Mouse (Mus musculus) small intestine, adult 2 months (tissue): ENCODE data around the gene Mdga1.

Experiments used
- CTCF ChIP-seq: fragments of 200-500 bp; IDR thresholded peaks from 2 replicates; pipeline ENCODE4 v1.5.1; 2012; ENCODE audit warnings: low read depth, mild to moderate bottlenecking, control low read depth, inconsistent platforms, low read length, moderate library complexity, mixed read lengths; ENCODE audit not compliant: insufficient replicate concordance, insufficient read length; ENCODE audit errors: extremely low read depth
- POLR2A ChIP-seq: fragments of 200-500 bp; IDR thresholded peaks from 2 replicates; pipeline ENCODE4 v1.6.1; 2012; ENCODE audit warnings: low read depth, mild to moderate bottlenecking, control low read depth, inconsistent platforms, low read length, moderate library complexity

DNA sequence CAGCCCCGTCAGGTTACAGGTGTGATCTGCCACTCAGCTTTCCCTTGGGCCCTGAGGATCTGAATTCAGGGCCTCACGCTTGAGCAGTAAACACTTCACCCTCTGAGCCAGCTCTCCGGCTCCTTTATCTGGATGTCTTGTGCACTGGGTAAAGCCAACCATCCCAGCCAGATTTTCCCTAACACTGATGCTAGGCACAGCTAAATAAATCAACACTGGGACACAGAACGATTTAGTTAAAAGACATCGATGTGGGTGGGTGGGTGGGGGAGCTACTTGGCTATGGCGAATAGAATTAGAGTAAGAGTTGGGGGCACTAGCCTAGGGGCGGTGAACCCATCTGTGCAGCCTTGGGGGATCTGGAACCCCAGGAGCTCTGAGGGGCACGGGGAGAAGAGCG lies 135.6 kb downstream of the Mdga1 start:
- TF ChIP-seq POLR2A (no peak), CTCF (no peak)
